Mouse (Mus musculus): Measurements from ENCODE around the gene Twf2. TPM values are rescaled to one million over a fixed set of nuclear protein-coding genes. Genes with fewer than 3 reads are reported as not detected.
A peak's percentile ranks its signal among the peaks of the same experiment; 100 is the strongest.

Twf2 gene
- polyA plus RNA-seq, 1 experiment from 2014 or later: 60.9 TPM

- WGBS: 73% methylated on average over 8 of the region's 8 CpGs
- H3K36me3 ChIP-seq: no peaks in the 10 kb centered on the region
- H3K27me3 ChIP-seq (replicated peaks): peaks cover 6% of the 10 kb centered on the region; the same call in 1 of the 2 replicates
- peaks cover 4% of the 10 kb centered on the region; the same call in 1 of the 2 replicates for H3K4me1 ChIP-seq
- no peak overlapping the region for H3K9ac ChIP-seq
- ATAC-seq (ENCODE audit: low FRiP score, low read depth): no peak
- H3K4me2 ChIP-seq (replicated peaks): no peak overlapping the region
- no peak overlapping the region for H3K4me3 ChIP-seq
- no peak overlapping the region for H3K27ac ChIP-seq
- H3K9me3 ChIP-seq: no peaks in the 10 kb centered on the region
Measured at GRCm38 (mm10) chr9:106220894-106221523, 18.1 kb downstream of the Twf2 start.

- Histone ChIP-seq H3K4me3 (no peak within 1 kb of the TSS), H3K9ac (no peak within 1 kb of the TSS), H3K4me2 (replicated peaks) (no peak within 1 kb of the TSS), H3K27ac (no peak within 1 kb of the TSS), H3K36me3 (no peaks in the 10 kb centered on the region), H3K4me1 (peaks cover 10% of the 10 kb centered on the region; the same call in 1 of the 2 replicates), H3K9me3 (no peaks in the 10 kb centered on the region), H3K27me3 (replicated peaks) (peaks cover 9% of the 10 kb centered on the region; the same call in 1 of the 2 replicates)
- WGBS: 71% methylated on average over 4 of the region's 4 CpGs
- no peak for ATAC-seq (ENCODE audit: low FRiP score, low read depth)
Measured at GRCm38 (mm10) chr9:106222261-106222851, 19.4 kb downstream of the Twf2 start, which contains the start of gene Tlr9. TSS of gene Tlr9 (plus strand) at chr9:106222598.

- Histone ChIP-seq H3K9ac (no peak overlapping the region), H3K4me2 (replicated peaks) (no peak overlapping the region), H3K9me3 (no peaks in the 10 kb centered on the region), H3K36me3 (no peaks in the 10 kb centered on the region), H3K27ac (no peak overlapping the region), H3K27me3 (replicated peaks) (peaks cover 9% of the 10 kb centered on the region; the same call in 1 of the 2 replicates), H3K4me3 (no peak overlapping the region), H3K4me1 (peaks cover 10% of the 10 kb centered on the region; the same call in 1 of the 2 replicates)
- no peak for ATAC-seq (ENCODE audit: low FRiP score, low read depth)
- 90% methylated on average over 4 of the region's 4 CpGs for WGBS
Measured at GRCm38 (mm10) chr9:106222994-106223393, 20.1 kb downstream of the Twf2 start.

GRCm38 (mm10) chr9:106225469-106226150 lies 22.7 kb downstream of the Twf2 start:
- peak overlapping the region; percentile 53 for H3K9ac ChIP-seq
- H3K27ac ChIP-seq: no peak overlapping the region
- H3K9me3 ChIP-seq: no peaks in the 10 kb centered on the region
- WGBS: 63% methylated on average over 24 of the region's 24 CpGs
- H3K36me3 ChIP-seq: no peaks in the 10 kb centered on the region
- peak overlapping the region; percentile 73 for H3K4me2 ChIP-seq (replicated peaks)
- peak overlapping the region; percentile 29 for H3K4me3 ChIP-seq
- ATAC-seq (ENCODE audit: low FRiP score, low read depth): 0 out of 2 replicates have a peak, but pooled peaks have one; percentile 8
- peaks cover 9% of the 10 kb centered on the region; the same call in 1 of the 2 replicates for H3K27me3 ChIP-seq (replicated peaks)
- peaks cover 10% of the 10 kb centered on the region; the same call in 1 of the 2 replicates for H3K4me1 ChIP-seq

- no peak overlapping the region for H3K27ac ChIP-seq
- WGBS: 8% methylated on average over 34 of the region's 34 CpGs
- H3K9me3 ChIP-seq: no peaks in the 10 kb centered on the region
- peak overlapping the region; percentile 29 for H3K4me3 ChIP-seq
- peaks cover 9% of the 10 kb centered on the region; the same call in 1 of the 2 replicates for H3K27me3 ChIP-seq (replicated peaks)
- H3K4me1 ChIP-seq: peaks cover 10% of the 10 kb centered on the region; the same call in 1 of the 2 replicates
- ATAC-seq (ENCODE audit: low FRiP score, low read depth): peak; percentile 53
- peak overlapping the region; percentile 73 for H3K4me2 ChIP-seq (replicated peaks)
- peak overlapping the region; percentile 53 for H3K9ac ChIP-seq
- H3K36me3 ChIP-seq: no peaks in the 10 kb centered on the region
Measured at GRCm38 (mm10) chr9:106226151-106226682, 23.3 kb downstream of the Twf2 start.

GRCm38 (mm10) chr9:106227790-106228429 lies 25.0 kb downstream of the Twf2 start:
- WGBS: 82% methylated on average over 8 of the region's 8 CpGs
- no peak for ATAC-seq (ENCODE audit: low FRiP score, low read depth)

DNA sequence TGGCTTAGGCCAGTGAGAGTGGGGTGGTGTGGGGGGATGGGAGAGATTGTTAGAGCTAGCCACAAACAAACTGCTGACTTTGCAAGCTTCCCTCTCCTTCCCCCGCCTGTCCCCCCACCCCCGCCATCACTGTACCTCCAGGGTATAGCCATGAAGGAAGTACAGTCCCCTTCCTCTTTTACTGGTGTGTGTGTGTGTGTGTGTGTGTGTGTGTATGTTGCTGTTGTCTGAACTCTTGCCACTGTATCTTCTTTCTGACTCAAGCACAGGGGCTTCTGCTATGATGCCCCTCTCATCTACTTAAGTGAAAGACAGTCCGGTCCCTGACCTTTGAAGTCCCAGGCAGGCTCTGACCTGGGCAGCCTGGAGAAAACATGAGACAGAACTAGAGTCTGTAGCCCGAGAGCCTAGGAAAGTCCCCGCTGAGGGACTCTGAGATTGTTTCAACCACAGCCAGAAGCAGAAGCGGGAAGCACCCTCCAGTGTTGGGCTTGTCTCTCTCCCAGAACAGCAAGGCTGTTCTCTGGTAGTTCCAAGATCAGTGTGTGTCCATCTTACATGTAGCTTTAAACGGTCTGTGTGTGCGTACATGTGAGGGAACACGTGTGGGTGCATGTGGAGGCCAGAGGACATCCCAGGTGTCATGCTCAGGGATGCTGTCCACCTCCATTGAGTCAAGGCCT lies 27.3 kb downstream of the Twf2 start:
- 70% methylated on average over 9 of the region's 9 CpGs for WGBS
- H3K27me3 ChIP-seq (replicated peaks): peaks cover 9% of the 10 kb centered on the region; the same call in 1 of the 2 replicates
- no peak for ATAC-seq (ENCODE audit: low FRiP score, low read depth)
- no peak overlapping the region for H3K27ac ChIP-seq
- H3K4me1 ChIP-seq: peaks cover 10% of the 10 kb centered on the region; the same call in 1 of the 2 replicates
- H3K4me2 ChIP-seq (replicated peaks): no peak overlapping the region
- H3K4me3 ChIP-seq: no peak overlapping the region
- H3K9ac ChIP-seq: no peak overlapping the region
- peaks cover 32% of the 10 kb centered on the region for H3K36me3 ChIP-seq
- no peaks in the 10 kb centered on the region for H3K9me3 ChIP-seq

More at GRCm38 (mm10) chr9:106227790-106228429, 25.0 kb downstream of the Twf2 start:
- no peaks in the 10 kb centered on the region for H3K9me3 ChIP-seq
- H3K36me3 ChIP-seq: peaks cover 9% of the 10 kb centered on the region
- H3K4me3 ChIP-seq: no peak overlapping the region
- H3K9ac ChIP-seq: no peak overlapping the region
- H3K27ac ChIP-seq: no peak overlapping the region
- H3K27me3 ChIP-seq (replicated peaks): peaks cover 9% of the 10 kb centered on the region; the same call in 1 of the 2 replicates
- H3K4me1 ChIP-seq: peaks cover 10% of the 10 kb centered on the region; the same call in 1 of the 2 replicates
- no peak overlapping the region for H3K4me2 ChIP-seq (replicated peaks)

- no peaks in the 10 kb centered on the region for H3K9me3 ChIP-seq
- no peak overlapping the region for H3K27ac ChIP-seq
- no peak overlapping the region for H3K9ac ChIP-seq
- 74% methylated on average over 3 of the region's 3 CpGs for WGBS
- H3K4me2 ChIP-seq (replicated peaks): no peak overlapping the region
- peaks cover 9% of the 10 kb centered on the region; the same call in 1 of the 2 replicates for H3K4me1 ChIP-seq
- no peak for ATAC-seq (ENCODE audit: low FRiP score, low read depth)
- H3K36me3 ChIP-seq: peaks cover 37% of the 10 kb centered on the region
- peaks cover 5% of the 10 kb centered on the region; the same call in 1 of the 2 replicates for H3K27me3 ChIP-seq (replicated peaks)
- no peak overlapping the region for H3K4me3 ChIP-seq
Measured at GRCm38 (mm10) chr9:106230734-106231106, 27.8 kb downstream of the Twf2 start.

DNA sequence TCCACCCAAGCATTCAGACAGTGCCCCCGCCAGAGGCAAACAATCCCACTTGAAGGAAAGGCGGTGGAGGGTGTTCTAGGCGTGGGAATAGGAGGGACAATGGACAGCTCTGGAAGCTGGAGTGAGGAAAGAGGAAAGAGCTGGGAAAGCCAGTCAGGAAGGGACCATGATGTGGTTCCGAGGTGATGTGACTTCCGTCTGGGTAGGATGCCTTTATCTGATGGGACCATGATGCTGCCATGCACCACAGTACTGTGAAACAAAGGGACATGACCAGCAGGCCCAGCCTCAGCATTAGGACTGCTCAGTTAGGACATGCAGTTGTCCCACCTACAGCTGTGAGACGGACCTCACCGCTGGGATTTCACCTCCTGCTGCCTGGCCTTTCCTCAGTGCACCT lies 28.3 kb downstream of the Twf2 start:
- ATAC-seq (ENCODE audit: low FRiP score, low read depth): no peak
- Histone ChIP-seq H3K4me2 (replicated peaks) (no peak overlapping the region), H3K27me3 (replicated peaks) (peaks cover 3% of the 10 kb centered on the region; the same call in 1 of the 2 replicates), H3K9ac (no peak overlapping the region), H3K4me3 (no peak overlapping the region), H3K36me3 (peaks cover 41% of the 10 kb centered on the region), H3K9me3 (no peaks in the 10 kb centered on the region), H3K4me1 (0 out of 2 replicates have a peak, but pooled peaks cover 4% of the 10 kb centered on the region), H3K27ac (no peak overlapping the region)
- WGBS: 85% methylated on average over 7 of the region's 7 CpGs

- no peak for ATAC-seq (ENCODE audit: low FRiP score, low read depth)
- H3K4me1 ChIP-seq: no peaks in the 10 kb centered on the region
- no peaks in the 10 kb centered on the region for H3K9me3 ChIP-seq
- WGBS: 84% methylated on average over 4 of the region's 4 CpGs
- H3K36me3 ChIP-seq: peaks cover 47% of the 10 kb centered on the region
- H3K4me3 ChIP-seq: no peak overlapping the region
- no peak overlapping the region for H3K4me2 ChIP-seq (replicated peaks)
- no peaks in the 10 kb centered on the region for H3K27me3 ChIP-seq (replicated peaks)
- no peak overlapping the region for H3K27ac ChIP-seq
- H3K9ac ChIP-seq: no peak overlapping the region
Measured at GRCm38 (mm10) chr9:106231816-106232215, 28.9 kb downstream of the Twf2 start.

DNA sequence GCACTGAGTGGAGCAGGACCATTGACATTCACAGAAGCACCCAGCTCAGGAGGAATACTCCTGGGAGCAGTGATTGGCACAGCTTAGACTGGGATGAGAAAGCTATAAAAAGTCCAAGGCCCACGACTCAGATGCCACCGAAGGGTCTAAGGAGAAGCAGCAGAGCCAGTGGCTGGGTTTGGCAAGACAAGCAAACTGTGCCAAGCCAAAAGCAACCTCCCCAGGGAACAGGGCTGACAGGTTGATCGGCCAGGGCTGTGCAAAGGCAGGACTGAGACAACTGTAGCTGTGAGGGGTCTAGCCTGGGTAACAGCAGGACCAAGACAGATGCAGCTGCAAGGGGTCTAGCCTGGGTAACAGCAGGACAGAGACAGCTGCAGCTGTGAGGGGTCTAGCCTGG lies 30.0 kb downstream of the Twf2 start:
- H3K4me2 ChIP-seq (replicated peaks): no peak overlapping the region
- H3K4me1 ChIP-seq: no peaks in the 10 kb centered on the region
- H3K4me3 ChIP-seq: no peak overlapping the region
- no peak for ATAC-seq (ENCODE audit: low FRiP score, low read depth)
- H3K27me3 ChIP-seq (replicated peaks): no peaks in the 10 kb centered on the region
- H3K9ac ChIP-seq: no peak overlapping the region
- no peaks in the 10 kb centered on the region for H3K9me3 ChIP-seq
- H3K27ac ChIP-seq: no peak overlapping the region
- WGBS: 90% methylated on average over 3 of the region's 3 CpGs
- H3K36me3 ChIP-seq: peaks cover 59% of the 10 kb centered on the region
